Mouse (Mus musculus) granulocyte monocyte progenitor cell, adult 5-6 weeks (primary cell): ENCODE results near the gene Dvl1. TPM values are rescaled to one million over a fixed set of nuclear protein-coding genes. Genes with fewer than 3 reads are reported as not detected.
A peak's percentile ranks its signal among the peaks of the same experiment; 100 is the strongest.

ENCODE experiments used
- ATAC-seq: replicated peaks from 2 replicates; pipeline ENCODE4 v1.8.0; 2016; ENCODE audit warnings: mild to moderate bottlenecking, moderate TSS enrichment, inconsistent platforms; ENCODE audit not compliant: poor library complexity, severe bottlenecking
- total RNA-seq, 2 experiments: library from RNA; stranded (forward) in 1 of 2; stranded (reverse) in 1 of 2; fragments of 200-712, 200-1000 nt in 1 of 2; fragments of >200 nt in 1 of 2; fragmentation: Nextera tagmentation in 1 of 2; gene quantifications; 2 replicates each; pipeline ENCODE4 v1.2.3; 2014 to 2017

The Dvl1 gene
- total RNA-seq, 2 experiments from 2014 or later = 10.1 to 21.6 TPM

DNA sequence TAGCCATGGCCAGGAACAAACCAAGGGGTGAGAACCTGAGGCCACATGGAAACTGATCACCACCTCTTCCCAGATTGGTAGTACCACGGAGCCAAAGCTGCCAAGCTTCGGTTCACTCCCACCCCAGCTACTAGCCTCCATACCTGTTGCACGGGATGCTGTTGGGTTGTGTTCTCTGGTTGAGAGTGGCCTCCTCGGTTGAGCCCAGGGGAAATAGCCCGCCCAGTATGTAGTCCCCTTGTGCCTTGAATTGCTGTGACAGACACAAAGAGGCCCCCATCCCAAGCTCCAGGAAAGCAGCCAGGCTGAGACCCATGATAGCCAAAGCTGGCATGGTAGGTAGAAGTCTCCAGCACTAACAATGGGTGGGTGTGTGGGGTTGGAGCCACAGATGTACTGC, 15.8 kb downstream of the Dvl1 start, which contains the start of gene Tas1r3:
Gene Tas1r3, minus strand, starts transcription at position 362 of the 400 bp plus-strand sequence.
- ATAC-seq = no peak

DNA sequence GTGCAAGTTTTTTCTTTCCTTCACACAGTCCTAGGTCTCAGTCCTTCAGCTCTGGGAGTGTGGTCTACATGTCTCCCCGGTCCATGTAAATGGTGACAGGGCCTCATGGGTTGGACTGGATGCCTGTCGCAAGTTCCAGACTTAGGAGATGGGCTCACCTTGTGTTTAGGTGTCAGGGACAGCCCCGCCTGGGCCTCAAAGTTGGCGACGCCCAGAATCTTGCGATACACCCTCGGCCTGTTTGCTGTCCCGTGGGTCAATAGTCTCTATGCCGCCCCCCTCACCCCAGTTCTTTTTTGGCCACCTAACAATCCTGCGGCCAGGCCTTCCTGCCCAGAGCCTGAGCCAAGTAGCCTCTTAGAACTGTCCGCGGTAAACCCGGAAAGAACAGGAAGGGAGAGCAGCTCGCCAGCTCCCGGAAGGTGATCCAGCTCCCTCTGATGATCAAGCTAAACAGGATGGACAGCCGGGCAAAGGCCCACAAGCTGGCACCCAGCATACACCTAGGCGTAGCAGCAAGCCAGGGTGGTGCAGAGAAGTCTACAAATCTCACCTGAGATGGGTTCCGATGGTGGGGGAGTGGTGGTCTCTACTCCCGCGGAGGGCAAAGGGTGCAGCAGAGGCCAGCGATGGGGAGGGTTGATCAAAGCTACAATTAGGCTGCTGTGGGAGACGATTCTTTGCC, 21.6 kb downstream of the Dvl1 start:
- ATAC-seq = peak; percentile 47

DNA sequence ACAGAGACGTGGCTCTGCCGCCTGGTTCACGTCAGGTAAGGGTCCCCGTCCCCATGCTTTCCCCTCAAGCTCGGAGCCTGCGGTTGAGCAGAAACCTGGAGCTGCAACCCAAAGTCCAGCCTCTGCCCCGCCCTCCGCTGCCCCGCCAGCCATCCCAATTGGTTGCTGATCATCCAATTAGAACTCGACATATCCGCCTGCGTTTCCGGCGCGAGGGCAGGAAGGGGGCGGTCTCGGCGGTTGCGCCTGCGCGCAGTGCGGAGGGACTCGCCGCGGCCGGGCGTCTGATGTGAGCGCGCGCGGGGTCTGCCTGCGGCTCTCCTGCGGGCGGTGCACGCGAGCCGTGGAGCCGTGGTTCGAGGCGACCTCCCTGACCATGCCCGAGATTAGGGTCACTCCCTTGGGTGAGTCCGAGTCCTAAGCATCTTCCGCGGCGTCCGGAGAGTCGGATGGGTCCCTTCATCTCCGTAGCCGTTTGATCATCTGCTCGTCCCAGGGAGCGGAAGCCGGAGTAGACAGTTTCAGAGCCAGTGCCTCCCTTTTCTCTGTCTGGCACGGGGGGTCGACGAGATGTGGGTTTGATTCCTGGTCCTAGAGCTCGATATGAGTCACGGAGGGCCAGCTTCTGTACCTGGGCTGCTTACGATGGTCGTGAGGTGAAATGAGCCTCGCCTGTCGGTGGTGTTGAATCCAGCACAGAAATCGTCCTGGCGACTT, 22.3 kb downstream of the Dvl1 start, which contains the start of the genes Cptp and Ints11:
Gene Cptp, minus strand, starts transcription at position 124 of the 717 bp plus-strand sequence.
Gene Ints11, plus strand, starts transcription at position 230 of the 717 bp plus-strand sequence.
- ATAC-seq = peak; percentile 95

- ATAC-seq = no peak
Observed at GRCm38 (mm10) chr4:155871404-155871803, 24.2 kb downstream of the Dvl1 start.

DNA sequence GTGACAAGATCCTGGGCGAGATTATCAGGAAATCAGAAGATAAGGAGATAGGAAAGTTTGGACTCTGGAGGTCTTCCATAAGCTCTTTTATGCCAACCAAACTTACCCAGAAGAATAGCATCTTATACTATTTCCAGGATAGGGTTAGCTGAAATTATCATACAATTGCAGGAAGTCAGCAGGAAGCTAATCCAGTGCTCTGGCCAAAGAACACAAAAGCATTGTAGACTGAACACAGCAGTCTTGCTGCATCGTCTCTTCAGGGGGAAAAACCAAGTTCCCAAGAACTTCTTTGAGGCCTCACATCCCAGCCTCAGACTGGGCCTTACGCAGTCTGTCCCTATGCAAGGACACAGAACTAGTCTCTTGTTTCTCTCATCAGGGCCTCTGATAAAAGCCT, 36.4 kb downstream of the Dvl1 start:
- no peak for ATAC-seq

- ATAC-seq = peak; percentile 81
Observed at GRCm38 (mm10) chr4:155886330-155886729, 39.1 kb downstream of the Dvl1 start.

GRCm38 (mm10) chr4:155887674-155888073, 40.5 kb downstream of the Dvl1 start:
- no peak for ATAC-seq

GRCm38 (mm10) chr4:155888181-155888580, 41.0 kb downstream of the Dvl1 start:
- ATAC-seq = no peak

DNA sequence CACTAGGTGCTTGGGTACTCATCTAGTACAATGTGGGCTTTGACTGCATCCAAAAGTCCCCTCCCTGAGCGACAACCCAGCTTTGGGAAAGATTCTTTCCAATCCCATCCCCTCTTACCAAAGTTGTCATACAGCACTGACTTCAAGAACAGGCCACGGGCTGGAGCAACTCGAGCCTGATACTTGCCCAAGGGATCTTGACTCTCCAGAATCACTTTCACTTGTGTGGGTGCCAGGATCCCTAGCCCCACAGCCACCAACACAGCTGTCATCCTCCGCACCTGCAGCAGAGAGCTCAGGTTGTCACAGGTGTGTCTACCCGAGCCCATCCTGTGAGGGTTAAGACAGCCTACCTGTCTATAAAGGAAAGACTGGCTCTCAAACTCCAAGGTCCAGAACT, 42.1 kb downstream of the Dvl1 start:
- ATAC-seq = no peak

DNA sequence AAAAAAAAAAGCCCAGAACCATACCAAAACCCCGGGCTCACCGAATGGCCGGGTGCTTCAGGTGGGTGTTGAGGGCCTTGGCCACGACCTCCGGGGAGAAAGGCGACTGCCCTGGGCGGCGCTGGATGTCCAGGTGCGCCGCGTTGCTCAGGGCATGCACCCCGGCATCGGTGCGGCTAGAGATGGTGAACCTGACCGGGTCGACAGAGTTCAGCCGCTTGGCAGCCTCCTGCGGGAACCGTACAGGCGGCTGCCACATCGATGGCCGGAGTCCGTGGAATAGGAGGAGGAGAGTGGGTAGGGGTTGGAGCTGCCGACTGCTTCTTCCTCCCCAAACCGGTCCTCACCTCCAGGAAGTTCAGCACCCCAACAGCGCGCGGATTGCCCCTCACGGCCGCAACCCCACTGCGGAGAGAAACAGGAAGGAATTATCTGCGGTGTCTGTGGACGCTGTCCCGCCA, 43.8 kb downstream of the Dvl1 start:
- peak; percentile 12 for ATAC-seq

GRCm38 (mm10) chr4:155891551-155892001, 44.4 kb downstream of the Dvl1 start, which contains the start of the genes Pusl1 and Acap3:
Gene Pusl1, minus strand, starts transcription at chr4:155891781.
Gene Acap3, plus strand, starts transcription at chr4:155891822.
- peak; percentile 67 for ATAC-seq

GRCm38 (mm10) chr4:155892017-155892416, 44.8 kb downstream of the Dvl1 start:
- peak; percentile 61 for ATAC-seq

GRCm38 (mm10) chr4:155892438-155893211, 45.4 kb downstream of the Dvl1 start:
- peak; percentile 10; the same call in 1 of the 2 replicates for ATAC-seq

DNA sequence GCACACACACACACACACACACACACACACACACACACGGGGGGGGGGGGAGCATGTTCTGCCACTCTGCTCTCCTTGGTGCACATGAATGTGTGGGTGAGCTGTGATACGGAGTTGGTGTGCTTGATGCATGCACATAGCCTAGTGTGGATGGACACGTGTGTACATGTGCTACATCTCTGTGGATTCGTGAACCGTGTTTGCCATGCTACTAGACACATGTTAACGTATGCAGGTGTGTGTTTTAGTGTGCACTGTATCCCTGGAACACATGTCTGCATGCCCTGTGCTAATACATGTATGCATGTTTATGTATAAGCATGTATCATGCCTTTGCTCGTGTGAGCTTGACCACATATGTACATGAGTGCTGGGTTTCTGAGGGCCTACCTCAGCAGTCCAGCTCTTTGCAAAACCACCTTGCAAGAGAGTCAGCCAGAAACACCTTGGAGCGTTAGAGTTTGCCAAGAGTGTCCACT, 46.0 kb downstream of the Dvl1 start:
- no peak for ATAC-seq

- peak; percentile 50 for ATAC-seq
Observed at GRCm38 (mm10) chr4:155894311-155894881, 47.2 kb downstream of the Dvl1 start.

DNA sequence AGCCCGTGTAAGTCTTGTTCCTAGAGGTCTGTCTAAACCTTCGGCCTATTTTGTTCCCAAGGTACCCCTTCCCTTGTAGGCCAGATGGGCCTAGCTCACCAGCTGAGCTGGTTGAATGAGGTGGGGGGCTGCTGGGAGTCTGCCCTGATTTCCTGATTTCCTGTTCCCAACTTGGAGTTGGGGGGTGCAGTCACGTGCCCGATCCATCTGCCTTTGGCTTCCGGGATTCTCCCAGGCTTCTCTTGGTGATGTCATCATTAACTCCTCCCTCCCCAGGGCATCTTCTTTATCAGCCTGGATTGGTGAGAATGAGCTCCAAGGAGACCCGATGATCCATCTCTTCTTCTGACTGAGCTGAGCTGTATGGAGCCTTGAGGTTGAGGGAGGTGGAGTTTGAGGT, 48.0 kb downstream of the Dvl1 start:
- no peak for ATAC-seq

DNA sequence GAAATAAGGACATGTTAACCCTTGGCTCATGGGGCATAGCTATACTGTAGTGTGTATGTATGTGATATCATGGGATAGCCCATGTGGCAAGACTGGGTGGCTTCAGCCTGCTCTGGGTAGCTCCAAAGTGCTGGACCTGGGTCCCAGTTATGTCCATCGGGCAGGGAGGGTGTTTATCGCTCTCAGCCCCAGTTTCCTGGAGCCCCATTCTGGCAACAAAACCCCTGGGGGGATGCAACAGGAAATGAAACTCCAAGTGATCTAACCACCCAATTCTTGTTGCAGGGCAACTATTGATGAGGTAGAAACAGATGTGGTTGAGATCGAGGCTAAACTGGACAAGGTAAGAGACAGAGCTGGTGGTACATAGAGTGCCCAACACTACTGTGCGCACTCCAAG, 48.6 kb downstream of the Dvl1 start:
- no peak for ATAC-seq

GRCm38 (mm10) chr4:155896461-155896860, 49.3 kb downstream of the Dvl1 start:
- no peak for ATAC-seq

GRCm38 (mm10) chr4:155898318-155898717, 51.1 kb downstream of the Dvl1 start:
- no peak for ATAC-seq

- ATAC-seq = no peak
Observed at GRCm38 (mm10) chr4:155899355-155899754, 52.2 kb downstream of the Dvl1 start.
